Mouse (Mus musculus): ENCODE data around the gene Cxadr.

- TF ChIP-seq CTCF (IDR thresholded peaks at IDR 0.05; ENCODE audit: low read depth) (no peak), EP300 (IDR thresholded peaks at IDR 0.05; ENCODE audit: low read depth) (no peak)
Observed at GRCm38 (mm10) chr16:78307476-78308192, 6.3 kb downstream of the Cxadr start.
